Mouse (Mus musculus) granulocyte monocyte progenitor cell, adult 5-6 weeks (primary cell): ENCODE measurements around the gene Ostm1. TPM values are rescaled to one million over a fixed set of nuclear protein-coding genes. Genes with fewer than 3 reads are reported as not detected.

ENCODE experiments used
- ATAC-seq: replicated peaks from 2 replicates; pipeline ENCODE4 v1.8.0; 2016; ENCODE audit warnings: mild to moderate bottlenecking, moderate TSS enrichment, inconsistent platforms; ENCODE audit not compliant: poor library complexity, severe bottlenecking
- total RNA-seq, 2 experiments: library from RNA; stranded (forward) in 1 of 2; stranded (reverse) in 1 of 2; fragments of 200-712, 200-1000 nt in 1 of 2; fragments of >200 nt in 1 of 2; fragmentation: Nextera tagmentation in 1 of 2; gene quantifications; 2 replicates each; pipeline ENCODE4 v1.2.3; 2014 to 2017

Ostm1 gene
- total RNA-seq, 2 experiments from 2014 or later: 33.4 to 47.2 TPM

DNA sequence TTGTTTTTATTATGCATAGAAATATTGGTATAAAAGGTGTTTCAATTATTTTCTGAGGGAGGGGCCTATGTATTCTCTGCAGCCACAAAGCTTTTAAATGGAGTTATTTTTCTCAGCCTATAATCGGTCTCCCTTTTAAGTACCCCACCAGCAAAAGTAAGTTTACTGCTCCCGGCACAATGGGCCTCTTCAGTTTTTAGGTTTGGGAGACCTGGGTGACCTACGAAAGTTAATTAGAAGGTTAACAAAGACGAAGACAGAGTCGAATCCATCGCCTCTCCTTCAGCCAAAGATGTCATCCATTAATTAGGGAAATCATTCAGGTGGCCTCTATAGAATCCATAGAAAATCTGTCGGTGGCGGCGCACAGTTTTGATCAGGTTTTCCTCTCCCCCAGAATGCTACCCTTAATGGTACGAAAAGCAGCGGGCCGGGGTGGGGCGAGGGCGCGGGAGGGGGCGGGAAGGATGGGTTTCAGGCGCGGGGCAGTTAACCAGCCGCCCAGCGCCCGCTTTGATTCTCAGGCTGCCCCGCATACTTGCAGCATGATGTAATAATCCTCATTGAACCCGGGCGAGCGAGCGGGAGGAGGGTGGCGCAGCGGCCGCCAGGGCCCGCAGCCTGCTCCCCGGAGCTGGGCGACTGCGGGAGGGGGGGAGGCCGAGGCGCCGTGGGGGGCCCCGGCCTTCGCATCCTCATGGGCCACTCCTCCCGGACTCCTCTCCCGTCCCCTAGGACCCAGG lies 30.2 kb downstream of the Ostm1 start:
- no peak for ATAC-seq

DNA sequence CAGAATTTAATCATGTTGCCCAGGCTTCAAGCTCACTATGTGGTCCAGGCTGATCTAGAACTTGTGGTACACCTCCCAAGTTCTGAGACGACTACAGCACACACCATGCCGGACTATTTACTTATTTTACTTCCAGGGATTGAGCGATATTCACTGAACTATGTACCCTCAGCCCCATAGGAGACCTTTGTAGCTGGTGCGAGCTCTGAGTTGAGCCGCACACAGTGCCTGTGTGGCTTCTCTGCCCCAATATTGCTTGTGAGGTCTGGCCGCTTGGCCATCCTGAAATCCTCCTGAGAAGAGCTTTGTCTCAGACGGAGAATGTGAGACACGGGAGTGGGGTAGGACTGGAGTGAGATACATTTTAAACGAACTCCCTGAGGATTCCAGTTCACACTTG lies 31.1 kb downstream of the Ostm1 start:
- ATAC-seq: no peak

DNA sequence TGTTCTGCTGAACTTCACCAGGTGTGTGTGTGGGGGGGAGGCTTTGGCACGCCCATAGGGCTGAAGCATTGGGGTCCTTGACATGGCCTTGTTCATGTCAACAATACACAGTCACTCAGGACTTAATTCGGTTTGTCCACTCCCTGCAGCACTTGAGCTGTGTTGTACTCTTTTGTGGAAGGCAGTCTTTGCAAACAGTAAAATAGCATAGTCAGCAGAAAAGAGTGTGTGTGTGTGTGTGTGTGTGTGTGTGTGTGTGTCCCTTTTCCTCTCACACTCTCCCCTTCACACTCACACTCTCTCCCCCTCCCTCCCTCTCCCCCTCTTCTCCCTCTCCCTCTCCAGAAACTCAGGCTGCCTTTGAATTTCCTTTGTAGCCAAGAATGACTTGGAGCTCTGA lies 34.7 kb downstream of the Ostm1 start:
- no peak for ATAC-seq

DNA sequence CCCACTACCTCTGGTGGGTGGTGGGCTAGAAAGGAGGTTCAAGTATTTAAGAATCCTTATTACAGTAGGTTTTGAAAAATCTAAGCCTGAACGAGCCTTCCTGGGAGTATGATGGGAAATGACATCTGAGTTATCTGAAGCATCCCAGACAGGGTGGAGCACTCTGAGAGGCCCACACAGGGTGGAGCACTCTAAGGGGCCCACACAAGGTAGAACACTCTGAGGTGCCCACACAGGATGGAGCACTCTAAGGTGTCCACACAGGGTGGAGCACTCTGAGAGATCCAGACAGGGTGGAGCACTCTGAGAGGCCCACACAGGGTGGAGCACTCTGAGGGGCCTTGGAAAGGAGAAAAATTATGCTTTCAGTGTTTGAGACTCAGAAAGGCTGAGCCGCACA lies 42.3 kb downstream of the Ostm1 start:
- no peak for ATAC-seq

DNA sequence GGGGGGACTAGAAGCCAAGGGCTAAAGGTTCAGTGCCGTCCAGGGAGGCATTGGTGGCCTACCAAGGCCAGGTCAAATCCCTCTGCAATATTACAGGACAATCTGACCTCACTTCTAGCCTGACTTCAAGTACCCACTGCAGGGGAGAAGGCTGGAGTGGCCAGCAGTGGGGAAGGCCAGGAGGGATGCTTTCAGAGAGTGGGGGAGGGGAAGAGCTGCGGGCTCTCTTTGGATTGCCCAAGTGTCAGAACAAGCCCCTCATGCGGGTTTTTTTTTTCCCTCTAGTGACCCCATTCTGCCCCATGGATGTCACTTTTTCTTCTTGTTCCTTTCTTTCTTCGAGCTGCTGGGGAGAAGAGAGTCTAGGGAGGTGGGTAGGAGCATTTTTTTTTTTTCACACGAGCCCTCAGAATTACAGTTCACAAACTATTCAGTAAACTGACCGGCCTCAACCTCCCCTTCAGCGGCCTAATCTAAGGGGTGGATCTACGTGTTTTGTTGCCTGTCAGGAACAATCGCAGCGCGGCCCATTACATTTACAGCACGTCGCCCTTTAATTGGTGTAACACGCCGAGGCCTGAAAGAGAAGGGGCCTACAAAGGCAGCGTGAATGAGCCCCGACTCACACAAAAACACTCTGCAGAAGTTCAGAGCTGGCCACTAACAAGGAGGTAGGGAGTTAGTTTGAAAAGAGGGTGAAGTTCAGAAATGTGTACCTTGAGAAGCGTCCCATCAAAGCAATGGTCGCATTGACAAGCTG lies 47.2 kb downstream of the Ostm1 start:
- ATAC-seq: no peak

DNA sequence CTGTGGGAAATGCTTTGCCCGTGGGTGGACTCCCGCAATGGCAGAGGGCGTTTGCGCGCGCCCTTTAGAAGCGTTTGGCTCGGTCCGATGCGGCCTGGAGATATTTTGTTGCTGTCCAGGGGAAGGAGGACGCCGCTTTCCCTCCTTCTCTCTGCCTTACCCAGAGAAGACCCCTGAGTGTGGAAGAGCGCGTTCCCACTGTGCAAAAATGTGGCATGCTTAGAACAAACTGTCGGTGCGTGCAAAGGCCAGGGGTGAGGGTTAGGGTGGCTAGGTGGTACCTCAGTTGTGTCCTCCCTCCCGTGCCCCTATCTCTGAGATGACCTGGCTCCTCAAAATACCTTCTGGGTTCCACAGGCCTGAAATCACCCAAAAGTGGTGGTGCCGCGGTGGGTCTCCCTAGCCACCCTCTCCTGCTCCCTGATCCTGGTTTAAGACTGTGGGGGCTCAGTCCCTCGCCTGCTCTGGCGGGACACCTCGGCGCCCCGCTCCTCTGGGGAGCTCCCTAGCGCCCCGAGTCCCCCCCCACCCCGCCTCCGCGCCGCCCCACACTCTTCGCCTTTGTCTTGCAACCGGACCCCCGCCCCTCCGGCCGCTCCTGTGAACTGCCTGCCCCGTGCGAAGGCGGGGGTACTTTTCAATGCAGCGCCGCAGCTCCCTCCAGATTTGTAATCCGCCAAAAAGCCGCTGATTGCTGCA lies 48.3 kb downstream of the Ostm1 start:
- ATAC-seq: no peak

DNA sequence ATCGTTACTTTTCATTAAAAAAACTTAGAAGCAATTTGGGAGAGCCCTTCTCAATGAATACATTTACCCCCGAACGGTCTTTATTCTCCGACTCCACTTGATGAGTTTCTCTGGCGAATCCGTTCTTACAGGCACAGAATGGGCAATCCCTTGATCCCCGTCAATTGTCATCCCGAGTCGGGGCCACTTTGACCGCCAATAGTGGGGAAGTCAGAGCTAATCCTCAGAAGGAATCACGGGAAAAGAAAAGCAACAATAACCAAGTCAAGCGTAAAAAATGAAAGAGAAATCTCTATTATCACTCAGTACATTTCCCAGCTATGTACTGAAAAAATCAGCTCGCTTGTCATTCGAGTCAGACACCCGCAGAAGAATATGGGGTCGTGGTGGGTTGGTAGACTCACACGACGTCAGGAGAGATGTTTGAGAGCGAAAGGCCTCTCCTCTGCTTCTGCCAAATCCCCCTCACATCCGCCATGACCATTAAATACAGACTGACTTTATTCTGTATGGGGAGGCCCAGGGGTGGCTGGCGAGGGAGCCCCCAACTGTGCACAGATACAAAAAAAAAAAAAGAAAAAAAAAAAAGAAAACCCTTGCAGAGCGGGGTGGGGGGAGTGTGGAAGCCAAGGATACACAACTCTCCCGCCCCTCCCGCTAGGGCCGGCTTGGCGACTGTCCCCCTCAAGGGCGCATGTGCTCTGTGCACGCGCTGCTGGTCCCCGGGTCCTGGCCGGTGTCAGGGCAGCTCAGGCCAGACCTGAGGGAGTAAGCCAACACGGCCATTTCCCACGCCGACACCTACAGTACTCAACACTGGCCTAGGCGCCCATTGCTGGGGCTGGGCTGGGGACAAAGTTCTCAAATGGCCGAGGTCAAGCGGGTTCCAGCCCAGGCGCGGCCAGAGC lies 49.1 kb downstream of the Ostm1 start:
- ATAC-seq: no peak

DNA sequence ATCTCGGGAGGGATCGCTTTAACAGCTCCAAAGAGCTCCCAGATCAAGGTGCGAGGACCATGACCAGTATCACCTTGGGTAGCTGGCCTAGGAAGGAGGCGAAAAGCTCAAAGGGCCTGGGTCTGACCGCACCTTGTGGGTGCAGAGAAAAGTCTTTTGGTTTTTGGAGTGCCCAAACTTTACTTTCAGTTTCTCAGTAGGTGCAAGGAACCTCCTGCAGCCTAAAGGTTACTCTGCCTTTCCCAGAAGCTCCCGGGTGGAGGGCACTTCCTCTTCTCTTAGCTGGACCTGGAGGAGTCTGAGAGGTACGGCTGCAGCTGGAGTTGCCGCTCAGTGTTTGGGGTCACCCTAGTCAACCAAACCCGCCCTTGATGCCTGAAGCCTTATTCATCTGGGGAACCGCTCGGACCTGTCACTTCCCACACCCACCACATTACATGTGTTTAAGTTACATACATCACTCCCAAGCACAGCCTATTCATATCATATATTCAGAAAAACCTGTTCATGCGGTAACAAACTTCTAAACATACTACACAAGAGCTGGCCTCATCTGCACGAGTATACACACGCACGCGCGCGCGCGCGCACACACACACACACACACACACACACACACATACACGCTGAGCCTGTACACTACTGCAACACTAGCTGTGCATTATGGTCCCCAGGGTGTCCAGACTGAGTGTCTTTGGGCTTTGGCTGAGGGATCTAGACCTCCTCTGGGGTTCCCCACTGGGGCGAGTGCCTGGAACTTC lies 49.9 kb downstream of the Ostm1 start:
- peak; percentile 55 for ATAC-seq

DNA sequence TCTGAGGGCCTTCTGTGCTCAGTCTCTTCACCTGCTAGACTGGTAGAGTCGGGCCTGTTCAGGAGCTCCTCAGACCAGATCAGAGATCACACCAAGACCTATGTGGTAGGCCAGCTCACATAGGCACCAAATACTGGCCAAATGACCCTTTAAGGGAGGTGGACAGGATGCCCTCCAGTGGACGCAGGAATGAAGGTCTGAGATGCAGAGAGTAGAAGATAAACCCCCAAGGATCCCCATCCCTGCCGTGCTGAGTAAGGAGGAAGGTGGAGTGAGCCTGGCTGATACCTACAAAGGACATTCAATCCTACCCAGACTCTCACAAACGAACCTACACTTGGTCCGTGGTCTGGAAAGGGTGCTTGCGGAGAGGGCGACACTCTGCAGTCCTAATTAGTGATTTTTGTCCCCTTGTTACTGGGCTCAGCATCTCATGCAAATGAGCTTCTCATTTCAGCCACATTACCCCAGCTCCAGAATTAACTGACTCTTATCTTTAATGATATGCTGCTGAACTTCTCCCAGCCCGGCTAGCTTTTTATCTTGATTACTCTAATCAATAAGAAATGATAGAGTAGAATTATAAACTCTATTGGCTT lies 50.6 kb downstream of the Ostm1 start:
- ATAC-seq: no peak

DNA sequence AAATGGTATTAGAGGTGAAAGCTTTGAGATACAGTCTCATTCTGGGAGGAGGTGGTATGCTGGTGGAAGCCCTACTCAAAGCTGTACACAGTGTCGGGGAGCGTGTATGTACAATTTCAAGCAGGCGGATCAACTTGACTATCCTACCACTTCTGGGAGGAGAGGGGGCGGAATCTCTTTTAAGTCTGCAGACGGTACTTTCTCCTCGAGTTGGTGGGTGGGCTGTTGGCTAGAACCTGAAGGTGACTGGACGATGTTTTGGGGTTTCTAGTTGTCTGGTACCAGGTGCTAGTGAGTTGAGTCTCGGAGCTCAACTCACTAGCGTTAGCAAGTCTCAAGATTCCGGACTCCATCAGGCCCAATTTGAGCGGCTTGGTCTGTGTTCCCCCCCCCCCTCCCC lies 51.4 kb downstream of the Ostm1 start:
- no peak for ATAC-seq

DNA sequence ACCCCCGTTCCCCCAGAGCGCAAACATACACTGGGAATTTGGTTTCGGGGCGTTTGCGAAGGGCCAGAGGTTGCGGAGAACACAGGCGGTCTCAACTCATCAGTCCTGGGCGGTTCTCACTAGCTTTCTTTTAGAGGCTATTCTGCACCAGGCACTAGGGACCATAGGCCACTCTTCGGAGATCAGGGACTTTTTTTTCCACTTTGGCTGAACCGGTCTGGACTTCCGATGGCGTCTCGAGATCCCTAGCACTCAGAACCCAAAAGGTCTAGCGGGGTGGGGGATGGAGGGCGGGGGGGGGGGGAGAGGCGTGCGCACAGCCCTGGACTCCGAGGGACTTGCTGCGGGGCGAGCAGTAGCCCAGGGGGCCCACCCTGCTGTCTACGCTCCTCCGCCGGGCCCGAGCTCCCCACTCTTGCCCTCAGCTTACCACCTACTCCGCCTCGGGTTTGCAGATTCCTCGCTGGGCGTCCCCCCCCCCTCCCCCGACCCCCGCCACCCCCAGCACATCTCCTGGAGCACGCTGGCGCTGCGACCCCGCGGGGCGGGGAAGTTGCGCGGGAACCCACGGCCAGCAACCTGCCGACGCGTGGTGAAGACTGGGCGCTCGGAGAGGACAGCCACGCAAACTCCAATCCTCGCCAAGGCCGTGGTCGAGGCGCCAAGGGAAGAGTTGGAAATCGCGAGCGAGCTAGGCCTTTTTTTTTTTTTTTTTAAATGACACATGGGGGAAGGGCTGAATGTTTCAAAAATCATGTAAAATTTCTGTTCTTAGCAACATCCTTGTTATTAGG lies 52.1 kb downstream of the Ostm1 start:
- no peak for ATAC-seq

DNA sequence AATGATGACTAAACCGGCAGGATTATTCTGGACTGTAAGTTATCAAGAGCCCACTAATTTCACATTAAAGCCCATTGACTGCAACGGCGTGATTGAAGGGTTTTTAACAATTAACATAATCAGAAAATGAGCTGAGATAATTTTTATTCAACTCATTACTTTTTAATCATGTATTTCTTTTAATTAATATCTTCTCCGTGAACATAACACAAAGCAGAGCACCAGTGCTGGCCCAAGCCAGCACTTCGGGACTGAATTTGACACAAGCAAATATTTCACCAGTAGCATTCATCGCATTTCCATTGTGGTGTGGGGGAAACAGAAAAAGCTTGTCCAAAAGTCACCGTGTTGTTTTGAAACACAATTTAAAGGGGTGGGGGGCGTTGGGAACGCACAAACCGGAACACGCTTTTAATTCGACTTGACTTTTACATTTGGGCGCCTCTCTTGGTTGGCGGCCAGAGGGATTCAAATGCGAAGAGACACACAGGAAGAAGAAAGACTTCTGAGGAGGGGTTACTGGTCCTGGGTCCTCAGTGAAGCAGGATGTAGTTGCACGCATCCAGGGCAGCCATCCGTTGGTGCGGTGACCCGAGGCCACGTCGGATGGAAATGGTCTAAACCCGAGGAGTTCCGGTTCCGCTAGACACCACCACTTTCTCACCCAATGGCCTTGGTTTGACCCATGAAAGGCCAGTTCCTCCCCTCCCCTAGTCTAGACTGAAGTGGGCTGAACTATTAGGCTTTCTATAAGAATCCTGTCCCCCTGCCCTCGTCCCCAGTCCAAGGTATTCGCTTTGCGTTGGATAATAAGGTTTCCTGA lies 52.9 kb downstream of the Ostm1 start:
- ATAC-seq: peak; percentile 57

DNA sequence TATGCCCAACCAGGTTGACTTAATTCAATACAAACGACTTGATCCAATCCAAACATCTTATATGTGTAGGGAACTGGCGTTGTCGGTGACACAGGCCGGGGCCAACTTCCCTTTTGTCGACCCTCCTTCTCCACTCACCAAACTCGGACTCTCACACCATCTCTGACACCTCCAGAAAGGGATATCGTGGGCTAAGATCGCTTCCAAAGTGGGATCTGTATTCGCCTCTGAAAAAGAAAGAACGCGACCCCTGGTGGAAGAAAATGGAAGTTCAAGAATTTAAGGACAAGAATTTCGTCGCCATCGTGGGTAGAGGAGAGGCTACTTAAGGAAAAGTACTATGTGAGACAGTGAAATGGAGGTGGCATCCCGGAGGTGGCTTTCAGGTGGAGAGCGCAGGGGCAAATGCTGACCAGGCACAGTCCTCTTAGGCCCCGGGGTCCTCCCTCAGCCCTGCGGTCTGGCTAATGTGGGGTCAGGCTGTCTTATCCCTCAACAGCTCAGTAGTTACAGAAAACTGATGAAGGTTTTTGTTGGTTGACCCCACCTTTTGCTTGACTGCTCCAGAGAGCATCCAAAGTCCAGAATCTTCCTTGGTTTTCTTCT lies 53.7 kb downstream of the Ostm1 start:
- peak; percentile 50 for ATAC-seq

DNA sequence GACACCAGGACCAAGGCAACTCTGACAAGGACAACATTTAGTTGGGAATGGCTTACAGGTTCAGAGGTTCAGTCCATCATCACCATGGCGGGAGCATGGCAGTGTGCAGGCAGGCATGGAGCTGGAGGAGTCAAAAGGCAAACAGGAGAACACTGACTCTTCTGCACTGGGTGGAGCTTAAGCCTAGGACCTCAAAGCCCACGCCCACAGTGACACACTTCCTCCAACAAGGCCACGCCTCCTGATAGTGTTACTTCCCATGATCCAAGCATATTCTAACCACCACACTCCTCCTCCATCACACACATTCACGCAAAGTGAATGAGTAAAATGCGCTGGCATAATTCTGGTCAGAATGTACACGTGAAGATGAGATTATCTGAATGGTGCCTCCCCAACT lies 56.2 kb downstream of the Ostm1 start:
- no peak; the same call in 1 of the 2 replicates for ATAC-seq

DNA sequence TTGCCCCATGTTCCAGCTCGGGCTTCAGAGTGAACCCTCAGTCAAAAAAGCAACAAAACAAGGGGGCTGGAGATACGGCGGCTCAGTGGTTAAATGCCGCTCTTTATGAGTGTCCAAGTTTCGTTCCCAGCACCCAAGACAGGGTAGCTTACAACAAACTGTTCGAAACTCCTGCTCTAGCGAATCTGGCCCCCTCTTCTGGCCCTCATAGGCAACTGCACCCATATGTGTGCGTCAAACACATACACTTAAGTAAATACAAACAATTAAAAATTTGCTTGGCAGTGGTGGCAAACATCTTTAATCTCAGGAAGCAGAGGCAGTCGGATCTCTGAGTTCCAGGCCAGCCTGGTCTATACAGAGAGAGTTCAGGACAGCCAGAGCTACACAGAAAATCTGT lies 60.0 kb downstream of the Ostm1 start:
- ATAC-seq: no peak

DNA sequence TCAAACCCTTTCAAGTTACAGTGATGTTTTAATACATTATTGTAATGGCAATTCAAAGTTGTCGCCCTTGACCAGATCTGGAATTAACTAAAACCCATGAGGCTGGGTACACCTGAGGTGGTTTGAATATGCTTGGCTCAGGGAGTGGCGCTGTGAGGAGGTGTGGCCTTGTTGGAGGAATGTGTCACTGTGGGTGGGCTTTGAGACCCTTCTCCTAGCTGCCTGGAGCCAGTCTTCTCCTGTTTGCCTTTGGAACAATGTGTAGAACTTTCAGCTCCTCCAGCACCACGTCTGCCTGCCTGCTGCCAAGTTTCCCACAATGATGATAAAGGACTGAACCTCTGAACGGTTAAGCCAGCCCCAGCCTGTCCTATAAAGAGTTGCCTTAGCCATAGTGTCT lies 62.7 kb downstream of the Ostm1 start:
- no peak for ATAC-seq

DNA sequence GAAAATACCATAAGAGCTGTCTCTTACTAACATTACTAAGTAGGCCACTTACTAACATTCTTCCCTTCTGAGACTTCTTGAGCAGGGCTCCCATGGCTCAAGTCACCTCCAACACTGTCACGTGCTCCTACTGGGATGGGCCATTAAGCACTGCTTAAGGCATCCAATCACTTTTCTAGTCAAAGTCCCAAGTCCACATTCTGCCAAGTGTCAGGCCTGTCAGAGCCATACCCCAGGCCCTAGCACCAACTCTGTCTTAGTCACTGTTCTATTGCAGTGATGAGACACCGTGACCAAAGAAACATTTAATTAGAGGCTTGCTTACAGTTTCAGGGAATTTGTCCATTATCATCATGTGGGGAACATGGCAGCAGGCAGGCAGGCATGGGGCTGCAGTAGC lies 78.3 kb downstream of the Ostm1 start:
- no peak for ATAC-seq
